Mouse (Mus musculus): ENCODE results near the gene Pkig. TPM values are rescaled to one million over a fixed set of nuclear protein-coding genes. Genes with fewer than 3 reads are reported as not detected.
"Not testable (repeated sequence)": the region's sequence is repeated elsewhere in the genome, so short reads cannot be mapped to it uniquely, and the experiment has no call there.

Gene Pkig
- polyA plus RNA-seq, 1 experiment = 20.2 TPM

GRCm38 (mm10) chr2:163645700-163646460 lies 12.3 kb upstream of the Pkig start:
- no peak overlapping the region for H3K4me3 ChIP-seq (ENCODE audit: low read depth, low read length)

GRCm38 (mm10) chr2:163646461-163647080 lies 11.6 kb upstream of the Pkig start:
- Histone ChIP-seq H3K4me1 (ENCODE audit: control insufficient read depth, insufficient read depth, low read length) (no peaks in the 10 kb centered on the region), H3K27ac (ENCODE audit: insufficient read depth, low read length) (no peak overlapping the region), H3K36me3 (ENCODE audit: control insufficient read depth, insufficient read depth, low read length, poor library complexity, severe bottlenecking) (no peaks in the 10 kb centered on the region; the same call in 1 of the 2 replicates), H3K9ac (ENCODE audit: low read depth, poor library complexity, severe bottlenecking) (no peak overlapping the region), H3K4me3 (ENCODE audit: low read depth, low read length) (no peak overlapping the region), H3K27me3 (ENCODE audit: control insufficient read depth, insufficient read depth, low read length, poor library complexity, severe bottlenecking) (no peaks in the 10 kb centered on the region), H3K9me3 (replicated peaks; ENCODE audit: control insufficient read depth, insufficient read depth, low read length, poor library complexity, severe bottlenecking) (peaks cover 20% of the 10 kb centered on the region)
- TF ChIP-seq CTCF (IDR thresholded peaks at IDR 0.05; ENCODE audit: low read depth, low read length) = no peak
- no peak for TF ChIP-seq POLR2A (IDR thresholded peaks at IDR 0.05; ENCODE audit: insufficient read depth, low read length)
- no peak for TF ChIP-seq EP300 (IDR thresholded peaks at IDR 0.05; ENCODE audit: insufficient read depth, low read depth, low read length)

More at GRCm38 (mm10) chr2:163645700-163646460, 12.3 kb upstream of the Pkig start:
- Histone ChIP-seq H3K4me1 (ENCODE audit: control insufficient read depth, insufficient read depth, low read length) (no peaks in the 10 kb centered on the region), H3K27me3 (ENCODE audit: control insufficient read depth, insufficient read depth, low read length, poor library complexity, severe bottlenecking) (no peaks in the 10 kb centered on the region), H3K36me3 (ENCODE audit: control insufficient read depth, insufficient read depth, low read length, poor library complexity, severe bottlenecking) (no peaks in the 10 kb centered on the region; the same call in 1 of the 2 replicates), H3K9ac (ENCODE audit: low read depth, poor library complexity, severe bottlenecking) (0 out of 2 replicates have a peak overlapping the region, but pooled peaks have one; percentile 13), H3K9me3 (replicated peaks; ENCODE audit: control insufficient read depth, insufficient read depth, low read length, poor library complexity, severe bottlenecking) (peaks cover 20% of the 10 kb centered on the region), H3K27ac (ENCODE audit: insufficient read depth, low read length) (no peak overlapping the region)
- TF ChIP-seq POLR2A (IDR thresholded peaks at IDR 0.05; ENCODE audit: insufficient read depth, low read length) (no peak), CTCF (IDR thresholded peaks at IDR 0.05; ENCODE audit: low read depth, low read length) (no peak), EP300 (IDR thresholded peaks at IDR 0.05; ENCODE audit: insufficient read depth, low read depth, low read length) (no peak)

- H3K9me3 ChIP-seq (replicated peaks; ENCODE audit: control insufficient read depth, insufficient read depth, low read length, poor library complexity, severe bottlenecking) = peaks cover 14% of the 10 kb centered on the region
- H3K27me3 ChIP-seq (ENCODE audit: control insufficient read depth, insufficient read depth, low read length, poor library complexity, severe bottlenecking); H3K27ac ChIP-seq (ENCODE audit: insufficient read depth, low read length); H3K4me1 ChIP-seq (ENCODE audit: control insufficient read depth, insufficient read depth, low read length); H3K36me3 ChIP-seq (ENCODE audit: control insufficient read depth, insufficient read depth, low read length, poor library complexity, severe bottlenecking); H3K9ac ChIP-seq (ENCODE audit: low read depth, poor library complexity, severe bottlenecking); H3K4me3 ChIP-seq (ENCODE audit: low read depth, low read length): not testable (repeated sequence)
Observed at GRCm38 (mm10) chr2:163655699-163656098, 2.5 kb upstream of the Pkig start.

GRCm38 (mm10) chr2:163657486-163657885 lies 700 bp upstream of the Pkig start:
- TF ChIP-seq EP300 (IDR thresholded peaks at IDR 0.05; ENCODE audit: insufficient read depth, low read depth, low read length) (no peak), CTCF (IDR thresholded peaks at IDR 0.05; ENCODE audit: low read depth, low read length) (no peak), POLR2A (IDR thresholded peaks at IDR 0.05; ENCODE audit: insufficient read depth, low read length) (no peak)
- Histone ChIP-seq H3K27ac (ENCODE audit: insufficient read depth, low read length) (no peak overlapping the region), H3K36me3 (ENCODE audit: control insufficient read depth, insufficient read depth, low read length, poor library complexity, severe bottlenecking) (no peaks in the 10 kb centered on the region), H3K9ac (ENCODE audit: low read depth, poor library complexity, severe bottlenecking) (no peak overlapping the region), H3K27me3 (ENCODE audit: control insufficient read depth, insufficient read depth, low read length, poor library complexity, severe bottlenecking) (no peaks in the 10 kb centered on the region), H3K9me3 (replicated peaks; ENCODE audit: control insufficient read depth, insufficient read depth, low read length, poor library complexity, severe bottlenecking) (peaks cover 13% of the 10 kb centered on the region), H3K4me3 (ENCODE audit: low read depth, low read length) (no peak overlapping the region), H3K4me1 (ENCODE audit: control insufficient read depth, insufficient read depth, low read length) (no peaks in the 10 kb centered on the region)

GRCm38 (mm10) chr2:163658941-163659340 lies 755 bp downstream of the Pkig start:
- TF ChIP-seq EP300 (IDR thresholded peaks at IDR 0.05; ENCODE audit: insufficient read depth, low read depth, low read length) (no peak), CTCF (IDR thresholded peaks at IDR 0.05; ENCODE audit: low read depth, low read length) (no peak), POLR2A (IDR thresholded peaks at IDR 0.05; ENCODE audit: insufficient read depth, low read length) (no peak)
- Histone ChIP-seq H3K36me3 (ENCODE audit: control insufficient read depth, insufficient read depth, low read length, poor library complexity, severe bottlenecking) (no peaks in the 10 kb centered on the region), H3K27me3 (ENCODE audit: control insufficient read depth, insufficient read depth, low read length, poor library complexity, severe bottlenecking) (no peaks in the 10 kb centered on the region), H3K4me1 (ENCODE audit: control insufficient read depth, insufficient read depth, low read length) (no peaks in the 10 kb centered on the region), H3K9me3 (replicated peaks; ENCODE audit: control insufficient read depth, insufficient read depth, low read length, poor library complexity, severe bottlenecking) (peaks cover 13% of the 10 kb centered on the region), H3K9ac (ENCODE audit: low read depth, poor library complexity, severe bottlenecking) (peak overlapping the region; percentile 82), H3K4me3 (ENCODE audit: low read depth, low read length) (0 out of 2 replicates have a peak overlapping the region, but pooled peaks have one; percentile 15), H3K27ac (ENCODE audit: insufficient read depth, low read length) (no peak overlapping the region)

DNA sequence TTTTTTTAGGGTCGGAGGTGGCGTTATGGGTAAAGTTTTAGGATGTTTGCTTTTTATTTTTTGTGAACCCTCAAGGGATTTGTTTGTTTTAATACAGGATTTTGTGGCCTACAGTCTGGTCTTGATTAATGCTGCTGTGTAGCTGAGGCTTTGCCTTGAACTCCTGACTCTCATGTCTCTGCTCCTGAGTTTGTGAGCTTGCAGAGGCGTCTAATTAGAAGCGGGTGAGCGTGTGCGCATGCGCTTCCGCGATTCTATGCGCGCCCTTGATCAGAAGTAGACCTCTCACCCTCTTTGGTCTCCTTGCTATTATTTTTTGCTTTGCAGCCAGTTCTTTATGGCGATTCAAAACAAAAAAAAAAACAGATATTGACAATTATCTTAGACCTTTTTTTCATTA lies 1.2 kb downstream of the Pkig start:
- Histone ChIP-seq H3K27ac (ENCODE audit: insufficient read depth, low read length) (no peak overlapping the region), H3K4me3 (ENCODE audit: low read depth, low read length) (no peak overlapping the region), H3K36me3 (ENCODE audit: control insufficient read depth, insufficient read depth, low read length, poor library complexity, severe bottlenecking) (no peaks in the 10 kb centered on the region), H3K9me3 (replicated peaks; ENCODE audit: control insufficient read depth, insufficient read depth, low read length, poor library complexity, severe bottlenecking) (peaks cover 13% of the 10 kb centered on the region), H3K27me3 (ENCODE audit: control insufficient read depth, insufficient read depth, low read length, poor library complexity, severe bottlenecking) (no peaks in the 10 kb centered on the region), H3K4me1 (ENCODE audit: control insufficient read depth, insufficient read depth, low read length) (no peaks in the 10 kb centered on the region), H3K9ac (ENCODE audit: low read depth, poor library complexity, severe bottlenecking) (peak overlapping the region; percentile 82; the same call in 1 of the 2 replicates)
- TF ChIP-seq CTCF (IDR thresholded peaks at IDR 0.05; ENCODE audit: low read depth, low read length) (no peak), EP300 (IDR thresholded peaks at IDR 0.05; ENCODE audit: insufficient read depth, low read depth, low read length) (no peak), POLR2A (IDR thresholded peaks at IDR 0.05; ENCODE audit: insufficient read depth, low read length) (no peak)
